Mouse (Mus musculus) spleen, adult 2 months (tissue): ENCODE results near the gene Toe1.

ENCODE experiments used
- CTCF ChIP-seq: fragments of 200-500 bp; IDR thresholded peaks from 2 replicates; pipeline ENCODE4 v1.5.1; 2011; ENCODE audit warnings: mild to moderate bottlenecking, inconsistent platforms; ENCODE audit not compliant: insufficient read depth, insufficient read length, insufficient replicate concordance; ENCODE audit errors: extremely low read depth
- POLR2A ChIP-seq: fragments of 200-500 bp; IDR thresholded peaks from 2 replicates; pipeline ENCODE4 v1.6.1; 2011; ENCODE audit warnings: low read depth, low read length, inconsistent platforms

GRCm38 (mm10) chr4:116776391-116776790 is 31.0 kb downstream of the Toe1 start:
- no peak for TF ChIP-seq CTCF
- TF ChIP-seq POLR2A: no peak
